Mouse (Mus musculus): ENCODE results near the gene Fbxo39.

The Fbxo39 gene

GRCm38 (mm10) chr11:72314151-72314895, at the start of gene Fbxo39:
Gene Fbxo39, plus strand, starts transcription at chr11:72314444.
- ATAC-seq (ENCODE audit: low TSS enrichment): peak; percentile 93

GRCm38 (mm10) chr11:72265483-72265882, 48.8 kb upstream of the Fbxo39 start:
- ATAC-seq (ENCODE audit: low TSS enrichment): peak; percentile 56

- ATAC-seq (ENCODE audit: low TSS enrichment): peak; percentile 80
Measured at GRCm38 (mm10) chr11:72266207-72266959, 47.9 kb upstream of the Fbxo39 start.

- peak; percentile 15; the same call in 1 of the 2 replicates for ATAC-seq (ENCODE audit: low TSS enrichment)
Measured at GRCm38 (mm10) chr11:72266960-72267560, 47.2 kb upstream of the Fbxo39 start, which contains the start of gene Slc13a5. Gene Slc13a5, minus strand, starts transcription at chr11:72267222.

- ATAC-seq (ENCODE audit: low TSS enrichment): no peak
Measured at GRCm38 (mm10) chr11:72271761-72272160, 42.5 kb upstream of the Fbxo39 start.

- ATAC-seq (ENCODE audit: low TSS enrichment): peak; percentile 47
Measured at GRCm38 (mm10) chr11:72273341-72273740, 40.9 kb upstream of the Fbxo39 start.

GRCm38 (mm10) chr11:72281143-72281851, 32.9 kb upstream of the Fbxo39 start:
- no peak for ATAC-seq (ENCODE audit: low TSS enrichment)

GRCm38 (mm10) chr11:72281852-72282400, 32.3 kb upstream of the Fbxo39 start:
- no peak for ATAC-seq (ENCODE audit: low TSS enrichment)

- no peak for ATAC-seq (ENCODE audit: low TSS enrichment)
Measured at GRCm38 (mm10) chr11:72283486-72284224, 30.6 kb upstream of the Fbxo39 start.

- ATAC-seq (ENCODE audit: low TSS enrichment): peak; percentile 64; the same call in 1 of the 2 replicates
Measured at GRCm38 (mm10) chr11:72284532-72285182, 29.6 kb upstream of the Fbxo39 start.

GRCm38 (mm10) chr11:72285971-72286480, 28.2 kb upstream of the Fbxo39 start:
- ATAC-seq (ENCODE audit: low TSS enrichment): no peak

GRCm38 (mm10) chr11:72286651-72287050, 27.6 kb upstream of the Fbxo39 start:
- ATAC-seq (ENCODE audit: low TSS enrichment): no peak

GRCm38 (mm10) chr11:72287126-72287525, 27.1 kb upstream of the Fbxo39 start:
- ATAC-seq (ENCODE audit: low TSS enrichment): no peak

GRCm38 (mm10) chr11:72287543-72287942, 26.7 kb upstream of the Fbxo39 start:
- ATAC-seq (ENCODE audit: low TSS enrichment): no peak

- ATAC-seq (ENCODE audit: low TSS enrichment): no peak
Measured at GRCm38 (mm10) chr11:72293116-72293515, 21.1 kb upstream of the Fbxo39 start.

GRCm38 (mm10) chr11:72301334-72301733, 12.9 kb upstream of the Fbxo39 start, which contains the start of gene Xaf1:
Gene Xaf1, plus strand, starts transcription at chr11:72301629.
- peak; percentile 83 for ATAC-seq (ENCODE audit: low TSS enrichment)

- peak; percentile 83 for ATAC-seq (ENCODE audit: low TSS enrichment)
Measured at GRCm38 (mm10) chr11:72302230-72302629, 12.0 kb upstream of the Fbxo39 start.

- peak; percentile 83 for ATAC-seq (ENCODE audit: low TSS enrichment)
Measured at GRCm38 (mm10) chr11:72307461-72307860, 6.8 kb upstream of the Fbxo39 start.

GRCm38 (mm10) chr11:72308982-72309381, 5.3 kb upstream of the Fbxo39 start:
- ATAC-seq (ENCODE audit: low TSS enrichment): no peak

GRCm38 (mm10) chr11:72310491-72310890, 3.8 kb upstream of the Fbxo39 start:
- ATAC-seq (ENCODE audit: low TSS enrichment): no peak
